Mouse (Mus musculus): ENCODE results near the gene Gm11983. TPM values are rescaled to one million over a fixed set of nuclear protein-coding genes. Genes with fewer than 3 reads are reported as not detected.
"Not testable (repeated sequence)": the region's sequence is repeated elsewhere in the genome, so short reads cannot be mapped to it uniquely, and the experiment has no call there.

The Gm11983 gene
- polyA plus RNA-seq, 1 experiment from 2014 or later = not detected

DNA sequence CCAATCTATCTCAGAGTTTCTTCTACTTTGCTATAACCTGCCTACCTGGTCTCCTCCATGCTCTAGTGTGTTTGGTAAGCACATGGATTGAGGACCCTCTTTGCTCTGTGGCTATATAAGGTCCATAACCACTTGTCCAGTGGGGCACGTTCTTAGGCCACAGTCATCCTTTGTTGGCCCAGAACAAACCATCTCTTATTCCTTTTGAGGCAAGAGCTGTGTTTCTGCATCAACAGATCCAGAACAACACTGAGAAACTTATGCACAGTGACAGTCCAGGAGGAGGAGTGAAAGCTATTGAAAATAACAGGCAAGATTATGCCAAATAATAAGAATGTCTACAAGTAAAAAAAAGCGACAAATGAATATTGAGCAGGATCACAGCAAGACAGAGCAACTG is 6.4 kb upstream of the Gm11983 start:
- in situ Hi-C loops (cut with MboI; ENCODE audit: low pct_unique_long_range_greater_than_20kb) = no loop called here
- DNase-seq (ENCODE audit: low read depth, low spot score) (no peak), ATAC-seq (no peak)
- H3K27me3 ChIP-seq = no peaks in the 10 kb centered on the region
- CTCF ChIA-PET = interaction anchor here (1.0 kb wide), 1 partner anchor 13 kb away, joined by 4 read pairs; no protein-coding TSS in a partner anchor
- POLR2A ChIA-PET = no interaction called here
- TF ChIP-seq CTCF (IDR thresholded peaks at IDR 0.05) = no peak

DNA sequence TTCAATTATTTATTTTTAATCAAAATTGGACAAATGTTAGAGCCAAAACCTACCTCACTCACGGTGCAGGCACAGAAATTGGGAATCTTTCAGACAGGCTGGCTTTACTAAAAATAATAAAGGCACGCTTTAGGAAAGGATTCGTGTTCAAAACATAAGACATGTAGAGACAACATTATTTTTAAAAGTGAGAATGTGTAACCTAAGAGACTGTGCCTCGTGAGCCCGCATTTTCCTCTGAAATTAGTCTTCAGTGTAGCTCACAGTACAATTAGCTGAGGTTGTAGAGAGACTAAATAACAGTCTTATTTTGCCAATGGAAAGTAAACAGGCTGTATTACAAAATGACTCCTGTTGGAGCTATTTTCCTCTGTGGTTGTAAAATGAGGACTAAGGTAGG is 4.7 kb upstream of the Gm11983 start:
- ChIA-PET CTCF (no interaction called here), POLR2A (no interaction called here)
- in situ Hi-C loops (cut with MboI; ENCODE audit: low pct_unique_long_range_greater_than_20kb) = no loop called here
- DNase-seq (ENCODE audit: low read depth, low spot score) (no peak), ATAC-seq (no peak)
- H3K27me3 ChIP-seq = no peaks in the 10 kb centered on the region
- TF ChIP-seq CTCF (IDR thresholded peaks at IDR 0.05) = no peak

DNA sequence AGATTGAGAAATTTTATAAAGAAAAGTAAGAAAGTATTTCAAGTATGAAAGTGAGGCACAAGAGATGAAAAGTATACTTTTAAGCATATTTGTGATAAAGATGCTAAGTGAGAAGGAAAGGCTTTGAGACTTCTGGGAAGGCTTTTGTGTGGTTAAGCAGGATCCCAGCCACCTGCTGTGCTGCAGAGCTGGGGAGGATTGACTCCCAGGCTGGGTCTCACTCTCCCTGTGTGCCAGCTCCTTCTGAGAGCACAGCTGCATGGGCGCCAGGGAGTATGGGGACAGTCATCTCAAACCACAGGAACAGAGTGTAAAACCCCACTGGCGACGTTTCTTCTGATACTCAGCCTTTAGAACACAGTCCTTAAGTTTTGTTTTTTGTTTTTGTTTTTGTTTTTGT is 3.3 kb upstream of the Gm11983 start:
- no peak for DNase-seq (ENCODE audit: low read depth, low spot score)
- TF ChIP-seq CTCF (IDR thresholded peaks at IDR 0.05) = no peak
- ChIA-PET POLR2A (interaction anchor here (0.7 kb wide), 2 partner anchors 9 to 77 kb away, joined by 3 read pairs; no protein-coding TSS in a partner anchor), CTCF (no interaction called here)
- no peaks in the 10 kb centered on the region for H3K27me3 ChIP-seq
- in situ Hi-C loops (cut with MboI; ENCODE audit: low pct_unique_long_range_greater_than_20kb) = no loop called here
- ATAC-seq = no peak

DNA sequence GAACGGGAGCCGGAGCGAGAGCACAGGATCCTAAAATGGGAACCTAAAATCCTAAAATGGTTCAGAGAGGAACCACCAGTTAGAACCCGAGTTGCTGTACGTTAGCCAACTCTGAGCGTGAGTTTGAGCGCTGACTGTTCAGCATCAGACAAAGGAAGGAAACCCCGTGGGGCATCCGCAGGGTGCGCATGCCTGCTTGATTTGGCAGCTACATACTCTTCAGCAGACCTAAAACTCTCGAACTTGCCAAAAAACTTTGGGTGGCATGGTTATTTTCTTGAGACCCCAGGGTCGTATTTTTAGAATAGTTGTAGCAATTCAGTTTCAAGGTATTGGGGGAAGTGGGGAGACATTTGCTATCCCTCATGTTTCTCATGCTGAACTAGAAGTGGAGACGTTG is 2.8 kb downstream of the Gm11983 start:
- TF ChIP-seq CTCF (IDR thresholded peaks at IDR 0.05) = no peak
- ChIA-PET POLR2A (no interaction called here), CTCF (no interaction called here)
- DNase-seq (ENCODE audit: low read depth, low spot score) (no peak), ATAC-seq (no peak)
- in situ Hi-C loops (cut with MboI; ENCODE audit: low pct_unique_long_range_greater_than_20kb) = no loop called here
- peaks cover 2% of the 10 kb centered on the region for H3K27me3 ChIP-seq

DNA sequence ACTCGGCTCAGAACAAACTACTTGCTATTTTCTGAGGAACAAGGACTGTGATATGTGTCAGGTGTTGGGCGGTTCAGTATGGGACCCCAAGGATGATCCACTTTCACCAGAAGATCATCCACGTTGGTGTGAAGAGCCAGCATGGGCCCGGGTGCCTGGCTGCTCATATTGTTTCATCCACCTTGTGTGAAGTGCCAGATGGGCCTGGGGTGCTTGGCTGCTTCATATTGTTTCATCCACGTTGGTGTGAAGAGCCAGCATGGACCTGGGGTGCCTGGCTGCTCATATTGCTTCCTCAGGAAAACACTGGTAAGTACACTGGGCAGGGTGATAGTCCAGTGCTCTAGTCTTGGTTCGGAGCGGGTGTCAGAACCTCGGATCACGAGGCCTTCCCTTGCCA is 3.7 kb downstream of the Gm11983 start:
- DNase-seq (ENCODE audit: low read depth, low spot score) = no peak
- peaks cover 2% of the 10 kb centered on the region for H3K27me3 ChIP-seq
- ATAC-seq = no peak
- CTCF ChIA-PET = no interaction called here
- in situ Hi-C loops (cut with MboI; ENCODE audit: low pct_unique_long_range_greater_than_20kb) = no loop called here
- POLR2A ChIA-PET = no interaction called here
- TF ChIP-seq CTCF (IDR thresholded peaks at IDR 0.05) = no peak

DNA sequence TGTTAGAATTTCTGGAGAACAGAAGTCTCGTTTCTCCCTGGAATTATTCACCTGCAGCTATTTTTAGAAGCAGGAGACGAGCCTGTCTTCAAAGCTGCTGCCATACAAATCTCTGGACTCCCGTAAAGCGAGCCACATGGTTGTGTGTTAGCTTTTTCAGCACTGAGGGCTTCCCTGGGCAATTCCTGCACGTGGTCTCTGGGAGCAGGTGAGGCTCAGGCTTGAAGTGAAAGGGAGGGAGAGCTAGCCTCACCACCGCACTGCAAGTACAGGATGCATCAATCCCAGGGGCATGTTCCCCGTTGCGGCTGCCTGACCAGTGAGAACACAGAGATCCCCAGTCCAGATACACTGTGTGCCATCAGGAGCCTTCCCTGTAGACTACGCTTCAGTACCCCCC is 5.5 kb downstream of the Gm11983 start:
- TF ChIP-seq CTCF (IDR thresholded peaks at IDR 0.05) = no peak
- CTCF ChIA-PET = no interaction called here
- DNase-seq (ENCODE audit: low read depth, low spot score) (no peak), ATAC-seq (no peak)
- in situ Hi-C loops (cut with MboI; ENCODE audit: low pct_unique_long_range_greater_than_20kb) = no loop called here
- H3K27me3 ChIP-seq = peaks cover 2% of the 10 kb centered on the region
- POLR2A ChIA-PET = interaction anchor here (0.8 kb wide), 1 partner anchor 1735 kb away, joined by 9 read pairs; no protein-coding TSS in a partner anchor

DNA sequence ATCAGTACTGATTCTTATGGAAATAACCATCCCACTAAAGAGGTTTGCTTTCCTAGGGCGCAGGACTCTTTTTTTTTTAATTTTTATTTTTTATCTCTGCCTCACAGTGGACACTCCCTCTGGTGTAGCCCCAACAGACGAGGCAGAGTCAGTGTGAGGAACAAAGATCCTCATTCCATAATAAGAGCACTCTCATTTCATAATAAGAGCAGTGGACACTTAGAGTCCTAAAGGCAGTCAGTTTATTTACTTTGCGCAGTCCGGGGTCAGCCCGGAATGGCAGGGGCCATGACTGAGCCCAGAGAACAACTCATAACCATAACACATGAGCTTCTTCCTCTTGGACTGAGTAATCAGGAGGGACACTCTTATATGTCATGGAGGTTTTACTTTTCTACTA is 9.3 kb downstream of the Gm11983 start:
- POLR2A ChIA-PET = no interaction called here
- ATAC-seq (no peak), DNase-seq (ENCODE audit: low read depth, low spot score) (no peak)
- in situ Hi-C loops (cut with MboI; ENCODE audit: low pct_unique_long_range_greater_than_20kb) = no loop called here
- TF ChIP-seq CTCF (IDR thresholded peaks at IDR 0.05) = no peak
- no peaks in the 10 kb centered on the region for H3K27me3 ChIP-seq
- CTCF ChIA-PET = no interaction called here

DNA sequence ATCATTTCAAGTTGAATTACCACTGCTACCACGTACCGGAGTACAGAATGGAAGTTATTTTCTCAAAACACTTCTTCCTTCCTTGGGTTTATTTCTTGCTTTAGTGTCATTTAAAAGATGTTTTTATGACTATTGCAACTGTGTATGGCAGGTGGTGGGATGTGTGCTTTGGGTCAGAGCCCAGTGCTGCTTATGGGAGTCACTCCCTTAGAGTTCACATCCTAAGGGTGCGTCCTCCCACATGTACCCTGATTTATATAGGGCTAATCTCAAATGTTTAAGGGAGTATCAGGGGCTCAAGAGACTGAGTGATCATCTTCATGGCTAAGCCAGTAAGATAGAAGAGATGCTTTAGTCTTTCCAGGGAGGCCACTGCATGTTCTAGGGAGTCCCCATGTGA is 11.3 kb downstream of the Gm11983 start:
- no peaks in the 10 kb centered on the region for H3K27me3 ChIP-seq
- in situ Hi-C loops (cut with MboI; ENCODE audit: low pct_unique_long_range_greater_than_20kb) = no loop called here
- no peak for TF ChIP-seq CTCF (IDR thresholded peaks at IDR 0.05)
- POLR2A ChIA-PET = no interaction called here
- CTCF ChIA-PET = no interaction called here
- no peak for ATAC-seq
- no peak for DNase-seq (ENCODE audit: low read depth, low spot score)

DNA sequence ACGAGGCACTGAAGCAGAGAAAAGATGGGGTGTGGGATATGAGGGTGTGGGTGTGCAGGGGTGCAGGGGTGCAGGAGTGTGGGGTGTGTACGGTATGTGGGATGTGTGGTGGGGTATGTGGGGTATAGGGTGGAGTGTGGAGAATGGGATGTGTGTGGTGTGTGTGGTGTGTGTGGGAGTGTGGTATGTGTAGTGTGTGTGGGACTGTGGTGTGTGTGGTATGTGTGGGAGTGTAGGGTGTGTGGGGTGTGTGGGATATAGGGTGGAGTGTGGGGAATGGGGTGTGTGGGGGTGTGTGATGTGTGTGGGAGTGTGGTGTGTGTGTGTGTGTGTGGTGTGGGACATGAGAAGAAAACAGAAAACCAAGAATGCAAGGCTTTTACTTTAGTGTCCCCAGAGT is 14.3 kb downstream of the Gm11983 start:
- in situ Hi-C loops (cut with MboI; ENCODE audit: low pct_unique_long_range_greater_than_20kb) = no loop called here
- H3K27me3 ChIP-seq = no peaks in the 10 kb centered on the region
- ChIA-PET CTCF (no interaction called here), POLR2A (no interaction called here)
- DNase-seq (ENCODE audit: low read depth, low spot score) = no peak
- TF ChIP-seq CTCF (IDR thresholded peaks at IDR 0.05) = no peak
- ATAC-seq = no peak

DNA sequence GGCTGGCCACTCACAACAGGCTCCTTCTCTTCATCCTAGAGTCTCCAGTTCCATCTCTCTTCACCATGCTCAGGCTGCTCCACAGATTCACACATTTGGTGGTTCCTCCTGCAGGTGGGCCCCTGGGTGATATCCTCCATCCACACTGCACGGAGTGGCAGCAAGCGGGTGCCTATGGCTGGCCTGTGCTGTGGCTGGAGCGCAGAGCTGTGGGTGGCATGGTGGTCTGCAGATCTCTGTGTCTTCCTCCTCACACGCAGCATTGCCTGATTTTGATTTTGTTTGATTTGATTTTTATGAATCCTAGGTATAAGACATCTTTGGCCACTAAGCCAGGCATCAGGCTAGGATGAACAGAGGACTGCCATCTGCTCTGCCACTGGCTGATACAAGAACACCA is 23.0 kb downstream of the Gm11983 start:
- CTCF ChIA-PET = no interaction called here
- DNase-seq (ENCODE audit: low read depth, low spot score) (no peak), ATAC-seq (no peak)
- POLR2A ChIA-PET = no interaction called here
- H3K27me3 ChIP-seq = peaks cover 3% of the 10 kb centered on the region
- in situ Hi-C loops (cut with MboI; ENCODE audit: low pct_unique_long_range_greater_than_20kb) = no loop called here
- TF ChIP-seq CTCF (IDR thresholded peaks at IDR 0.05) = no peak

DNA sequence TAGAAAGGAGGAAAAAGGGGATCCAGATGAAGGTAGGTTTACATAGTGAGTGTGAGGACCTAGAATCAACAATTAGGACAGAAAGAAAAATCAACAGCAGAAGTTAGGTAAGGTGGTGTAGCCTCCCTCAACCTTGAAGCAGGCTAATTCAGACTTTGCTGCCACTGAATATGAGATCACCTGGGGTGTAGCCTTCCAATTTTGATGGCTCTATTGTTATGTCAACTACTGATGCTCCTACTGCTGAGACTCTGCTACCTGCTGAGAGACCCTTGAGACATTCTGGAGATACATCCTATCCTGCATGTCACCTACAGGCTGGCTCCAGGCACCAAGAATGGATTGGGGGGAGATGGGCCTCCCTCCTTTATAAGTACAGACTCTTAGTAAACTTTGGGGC is 34.6 kb downstream of the Gm11983 start:
- DNase-seq (ENCODE audit: low read depth, low spot score); H3K27me3 ChIP-seq; ATAC-seq; POLR2A ChIA-PET; in situ Hi-C loops (cut with MboI; ENCODE audit: low pct_unique_long_range_greater_than_20kb): not testable (repeated sequence)
- CTCF ChIA-PET = interaction anchor here (0.7 kb wide), 1 partner anchor 12 kb away, joined by 3 read pairs; no protein-coding TSS in a partner anchor

DNA sequence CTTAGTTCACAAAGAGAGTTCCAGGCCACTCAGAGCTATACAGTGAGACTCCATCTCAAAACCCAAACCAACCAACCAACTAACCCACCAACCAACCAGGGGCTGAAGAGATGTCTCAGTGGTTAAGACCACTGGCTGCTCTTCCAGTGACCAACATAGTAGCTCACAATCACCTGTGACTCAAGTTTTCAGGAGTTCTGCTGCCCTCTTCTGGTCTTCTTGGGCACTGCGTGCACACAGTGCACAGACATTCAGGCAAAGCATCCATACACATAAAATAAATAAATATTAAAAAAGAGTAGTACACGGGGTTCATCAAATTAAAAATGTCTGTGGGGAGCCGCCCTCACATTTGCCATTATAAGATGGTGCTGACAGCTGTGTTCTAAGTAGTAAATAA is 46.8 kb downstream of the Gm11983 start:
- peak; percentile 42 for TF ChIP-seq CTCF (IDR thresholded peaks at IDR 0.05)
- ATAC-seq (no peak), DNase-seq (ENCODE audit: low read depth, low spot score) (no peak)
- H3K27me3 ChIP-seq = no peaks in the 10 kb centered on the region
- in situ Hi-C loops (cut with MboI; ENCODE audit: low pct_unique_long_range_greater_than_20kb) = no loop called here
- POLR2A ChIA-PET = no interaction called here
- CTCF ChIA-PET = interaction anchor here (1.1 kb wide), 2 partner anchors 12 to 135 kb away, joined by 3 read pairs; no protein-coding TSS in a partner anchor

Other genes with a start within 250 kb of the Gm11983 start
- 20.0 TPM for gene Nacad, start 231.6 kb downstream of the Gm11983 start, polyA plus RNA-seq (2021)
- gene Tbrg4, start 211.6 kb downstream of the Gm11983 start, polyA plus RNA-seq (2021) = 64.3 TPM
- not detected for gene Wap, start 199.0 kb downstream of the Gm11983 start, polyA plus RNA-seq (2021)
- 21.6 TPM for gene Ramp3, start 179.1 kb downstream of the Gm11983 start, polyA plus RNA-seq (2021)
- gene Adcy1, start 225.8 kb upstream of the Gm11983 start, polyA plus RNA-seq (2021) = 18.0 TPM

Measured in Patski (cell line).